Mouse (Mus musculus) stomach, postnatal 0 days (tissue): ENCODE results near the gene Zbtb25.

ENCODE experiments used
- CTCF ChIP-seq: IDR thresholded peaks from 2 replicates; pipeline ENCODE4 v1.5.1; 2016; ENCODE audit warnings: antibody characterized with exemption, low read depth, mild to moderate bottlenecking, moderate library complexity
- EP300 ChIP-seq: optimal IDR thresholded peaks from 2 replicates; pipeline ENCODE3; 2016; ENCODE audit warnings: antibody characterized with exemption

DNA sequence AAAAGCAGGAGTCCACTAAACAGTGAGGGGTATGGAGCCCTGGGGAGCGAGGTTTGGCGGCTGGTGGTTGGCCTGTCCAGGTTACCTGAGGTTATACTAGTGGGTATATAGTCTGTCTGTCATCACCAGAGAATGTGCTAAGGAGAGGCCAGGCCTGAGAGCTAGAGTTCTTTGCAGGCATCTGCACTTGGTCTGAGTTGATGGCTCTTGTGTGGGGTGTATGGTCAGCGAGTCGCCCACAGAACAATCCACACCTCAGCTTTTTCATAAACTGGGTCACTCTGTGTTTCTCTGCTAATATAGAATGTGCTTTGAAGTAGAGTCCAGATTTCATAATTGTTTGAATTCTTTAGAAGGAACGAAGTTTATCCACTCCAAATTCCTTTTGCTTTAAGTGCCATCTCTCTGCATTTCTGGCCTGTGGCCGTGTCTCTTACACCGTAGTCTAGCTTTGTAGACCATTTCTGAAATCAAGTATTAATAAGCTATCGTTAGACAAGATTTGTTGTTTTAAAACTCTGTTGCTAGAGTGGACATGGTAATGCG lies 70.0 kb downstream of the Zbtb25 start:
- TF ChIP-seq CTCF (no peak), EP300 (no peak)
